Mouse (Mus musculus) lung, embryonic 14.5 days (tissue): Measurements from ENCODE around the gene Mical3. TPM values are rescaled to one million over a fixed set of nuclear protein-coding genes. Genes with fewer than 3 reads are reported as not detected.
A peak's percentile ranks its signal among the peaks of the same experiment; 100 is the strongest.

Source experiments
- ATAC-seq: fragments of 200-750 bp; cut with Nextera tagmentation; 2 replicates; pipeline ENCODE4 v1.8.0; 2017; ENCODE audit warnings: mild to moderate bottlenecking, moderate TSS enrichment, moderate library complexity; ENCODE audit not compliant: insufficient read depth
- DNase-seq: peaks from one replicate; pipeline ENCODE4 v3.0.0-alpha.2; 2015
- H3K27ac ChIP-seq: fragments of 300-500 bp; sonication (generic); 2 replicates; pipeline ENCODE4 v1.5.1; 2014; ENCODE audit warnings: low read depth, mild to moderate bottlenecking, moderate library complexity
- H3K27me3 ChIP-seq: fragments of 300-500 bp; sonication (generic); 2 replicates; pipeline ENCODE4 v1.6.1; 2014; ENCODE audit warnings: low read length, control low read depth; ENCODE audit not compliant: insufficient read depth
- H3K36me3 ChIP-seq: fragments of 300-500 bp; sonication (generic); 2 replicates; pipeline ENCODE4 v1.6.1; 2014; ENCODE audit warnings: control low read depth; ENCODE audit not compliant: insufficient read depth
- H3K4me1 ChIP-seq: fragments of 300-500 bp; sonication (generic); 2 replicates; pipeline ENCODE4 v1.6.1; 2014; ENCODE audit warnings: antibody characterized with exemption, control low read depth; ENCODE audit not compliant: insufficient read depth
- H3K4me2 ChIP-seq: fragments of 300-500 bp; sonication (generic); 2 replicates; pipeline ENCODE4 v1.6.1; 2014; ENCODE audit warnings: mild to moderate bottlenecking
- H3K4me3 ChIP-seq: fragments of 300-500 bp; sonication (generic); 2 replicates; pipeline ENCODE4 v1.5.1; 2014; ENCODE audit warnings: low read depth, low read length
- H3K9ac ChIP-seq: fragments of 300-500 bp; sonication (generic); 2 replicates; pipeline ENCODE4 v1.6.1; 2014
- H3K9me3 ChIP-seq: fragments of 300-500 bp; sonication (generic); 2 replicates; pipeline ENCODE4 v1.6.1; 2016; ENCODE audit warnings: low read depth, low read length, control low read depth
- CTCF ChIP-seq: IDR thresholded peaks from 2 replicates; pipeline ENCODE4 v1.5.1; 2016; ENCODE audit warnings: antibody characterized with exemption, low read depth
- WGBS: fragments of 180-500 bp; shearing (Covaris S2); extraction: QIAGEN DNeasy Blood & Tissue Kit; methylation state at CpG from one replicate; pipeline ENCODE4 v1.1.7; 2014; 5-methylcytosine and 5-hydroxymethylcytosine counted together
- polyA plus RNA-seq: library from polyadenylated mRNA; unstranded; fragments of >200 nt; fragmentation: Nextera tagmentation; extraction: Ambion mirVana; gene quantifications from 2 replicates; pipeline ENCODE4 v1.2.1, GENCODE M21; 2014

The Mical3 gene
- polyA plus RNA-seq, 1 experiment from 2014 or later, result 27.0 TPM

- H3K36me3 ChIP-seq, result no peaks in the 10 kb centered on the region
- H3K27me3 ChIP-seq, result no peaks in the 10 kb centered on the region
- no peak overlapping the region; the same call in 1 of the 2 replicates for H3K27ac ChIP-seq
- no peak overlapping the region for H3K9ac ChIP-seq
- 21% methylated on average over 4 of the region's 4 CpGs for WGBS
- peaks cover 34% of the 10 kb centered on the region for H3K4me1 ChIP-seq
- peak; percentile 16; the same call in 1 of the 2 replicates for TF ChIP-seq CTCF
- no peaks in the 10 kb centered on the region for H3K9me3 ChIP-seq
- peak; percentile 48; the same call in 1 of the 2 replicates for ATAC-seq
- H3K4me3 ChIP-seq, result no peak overlapping the region
- peak overlapping the region; percentile 15; the same call in 1 of the 2 replicates for H3K4me2 ChIP-seq
- DNase-seq, result peak; percentile 80
These were observed 16.0 kb upstream of the Mical3 start for GRCm38 (mm10) chr6:121146798-121147197.

- TF ChIP-seq CTCF, result no peak
- no peaks in the 10 kb centered on the region for H3K27me3 ChIP-seq
- H3K4me1 ChIP-seq, result peaks cover 29% of the 10 kb centered on the region
- DNase-seq, result peak; percentile 24
- WGBS, result 42% methylated on average over 8 of the region's 8 CpGs
- no peak overlapping the region for H3K9ac ChIP-seq
- ATAC-seq, result no peak
- no peaks in the 10 kb centered on the region for H3K9me3 ChIP-seq
- no peaks in the 10 kb centered on the region for H3K36me3 ChIP-seq
- no peak overlapping the region for H3K4me3 ChIP-seq
- no peak overlapping the region for H3K4me2 ChIP-seq
- H3K27ac ChIP-seq, result peak overlapping the region; percentile 7; the same call in 1 of the 2 replicates
These were observed 15.1 kb upstream of the Mical3 start for GRCm38 (mm10) chr6:121145906-121146305.

GRCm38 (mm10) chr6:121145010-121145604, 14.3 kb upstream of the Mical3 start:
- Histone ChIP-seq H3K4me1 (peaks cover 29% of the 10 kb centered on the region), H3K36me3 (no peaks in the 10 kb centered on the region), H3K4me3 (no peak overlapping the region), H3K27ac (peak overlapping the region; percentile 47; the same call in 1 of the 2 replicates), H3K27me3 (no peaks in the 10 kb centered on the region), H3K9me3 (no peaks in the 10 kb centered on the region), H3K9ac (no peak overlapping the region), H3K4me2 (no peak overlapping the region)
- ATAC-seq, result no peak
- TF ChIP-seq CTCF, result no peak
- 61% methylated on average over 13 of the region's 13 CpGs for WGBS
- DNase-seq, result peak; percentile 57

- no peak overlapping the region for H3K4me3 ChIP-seq
- H3K9ac ChIP-seq, result no peak overlapping the region
- H3K9me3 ChIP-seq, result no peaks in the 10 kb centered on the region
- H3K27me3 ChIP-seq, result no peaks in the 10 kb centered on the region
- H3K4me2 ChIP-seq, result no peak overlapping the region
- DNase-seq (peak; percentile 93), ATAC-seq (peak; percentile 86)
- peaks cover 29% of the 10 kb centered on the region for H3K4me1 ChIP-seq
- TF ChIP-seq CTCF, result no peak
- H3K36me3 ChIP-seq, result no peaks in the 10 kb centered on the region
- H3K27ac ChIP-seq, result peak overlapping the region; percentile 47; the same call in 1 of the 2 replicates
- WGBS, result 37% methylated on average over 4 of the region's 4 CpGs
These were observed 13.3 kb upstream of the Mical3 start for GRCm38 (mm10) chr6:121144066-121144465.

- Histone ChIP-seq H3K27me3 (no peaks in the 10 kb centered on the region), H3K4me1 (peaks cover 29% of the 10 kb centered on the region), H3K36me3 (no peaks in the 10 kb centered on the region), H3K27ac (no peak overlapping the region), H3K4me2 (no peak overlapping the region), H3K9me3 (no peaks in the 10 kb centered on the region), H3K4me3 (no peak overlapping the region), H3K9ac (no peak overlapping the region)
- no peak for TF ChIP-seq CTCF
- no peak for ATAC-seq
- 75% methylated on average over 8 of the region's 8 CpGs for WGBS
- DNase-seq, result no peak
These were observed 12.6 kb upstream of the Mical3 start for GRCm38 (mm10) chr6:121143439-121143838.

GRCm38 (mm10) chr6:121142298-121142697, 11.5 kb upstream of the Mical3 start:
- Histone ChIP-seq H3K27me3 (no peaks in the 10 kb centered on the region), H3K9me3 (no peaks in the 10 kb centered on the region), H3K27ac (no peak overlapping the region), H3K4me3 (no peak overlapping the region), H3K4me1 (peaks cover 22% of the 10 kb centered on the region), H3K4me2 (no peak overlapping the region), H3K36me3 (no peaks in the 10 kb centered on the region), H3K9ac (no peak overlapping the region)
- ATAC-seq, result no peak
- WGBS, result 69% methylated on average over 7 of the region's 7 CpGs
- DNase-seq, result no peak
- no peak for TF ChIP-seq CTCF

- Histone ChIP-seq H3K36me3 (no peaks in the 10 kb centered on the region), H3K4me2 (no peak overlapping the region), H3K4me1 (peaks cover 6% of the 10 kb centered on the region), H3K4me3 (no peak overlapping the region), H3K27ac (no peak overlapping the region), H3K9me3 (no peaks in the 10 kb centered on the region), H3K27me3 (no peaks in the 10 kb centered on the region), H3K9ac (no peak overlapping the region)
- no peak for ATAC-seq
- no peak for TF ChIP-seq CTCF
- 90% methylated on average over 1 of the region's 1 CpGs for WGBS
- no peak for DNase-seq
These were observed 8.5 kb upstream of the Mical3 start for GRCm38 (mm10) chr6:121139271-121139670.
